Mouse (Mus musculus): ENCODE measurements at regions not wholly inside any gene's neighbourhood (a gene's known extent, or its start where the extent isn't known, plus 50 kb on each side); places are given as distances from the start of the nearest gene placed in this dataset.
"Not testable (repeated sequence)": the region's sequence is repeated elsewhere in the genome, so short reads cannot be mapped to it uniquely, and the experiment has no call there.

DNA sequence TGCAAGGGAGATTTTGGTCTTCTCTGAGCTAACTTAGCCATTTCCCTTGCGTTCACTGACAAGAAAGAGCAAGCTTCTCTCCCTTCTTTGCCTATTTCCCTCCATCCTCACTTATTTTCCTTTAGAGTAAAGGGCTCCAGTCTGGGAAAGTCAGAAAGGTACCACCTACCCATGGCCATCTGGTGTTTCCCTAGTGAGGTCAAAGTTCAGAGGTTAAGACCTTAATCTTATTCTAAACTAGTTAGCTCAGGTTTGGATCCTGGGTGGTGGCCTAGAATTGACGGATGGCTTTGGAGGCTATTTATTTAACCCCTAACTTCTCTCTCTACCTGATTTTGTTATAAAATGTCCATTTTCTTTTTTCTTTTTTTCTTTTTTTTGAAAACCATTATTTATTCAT lies 472.6 kb upstream of the Sall1 start:
- CTCF ChIA-PET: interaction anchor here in 1 of 4 experiments (0.6 kb wide), 1 partner anchor 22 kb away, joined by 3 read pairs; no protein-coding TSS in a partner anchor
- POLR2A ChIA-PET: interaction anchor here in 1 of 4 experiments (0.6 kb wide), 1 partner anchor 559 kb away, joined by 3 read pairs; no protein-coding TSS in a partner anchor

DNA sequence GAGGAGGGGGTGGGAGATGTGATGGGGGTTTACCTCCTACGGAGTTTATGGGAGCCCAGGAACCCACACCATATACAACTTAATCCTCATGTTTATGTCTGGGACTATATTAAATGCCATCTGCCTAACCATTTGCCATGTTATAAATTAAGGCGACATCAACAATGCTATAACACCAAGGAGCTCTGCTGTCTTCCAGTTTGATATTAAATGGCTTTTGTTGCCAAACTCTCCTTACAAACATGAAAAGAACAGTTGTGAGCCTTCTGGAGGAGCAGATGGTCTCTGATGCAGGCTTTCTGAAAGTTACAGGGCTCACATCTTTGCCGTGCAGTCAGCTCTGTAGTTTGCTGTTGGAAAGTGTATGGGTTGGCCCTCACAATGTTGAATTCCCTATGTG lies 470.3 kb upstream of the Sall1 start:
- CTCF ChIA-PET: no interaction called here
- POLR2A ChIA-PET: interaction anchor here in 1 of 4 experiments (0.6 kb wide), 1 partner anchor 130 kb away, joined by 3 read pairs; no protein-coding TSS in a partner anchor

GRCm38 (mm10) chr8:89507639-89508038 lies 463.7 kb upstream of the Sall1 start:
- POLR2A ChIA-PET: interaction anchor here in 1 of 4 experiments (0.5 kb wide), 1 partner anchor 31 kb away, joined by 6 read pairs; no protein-coding TSS in a partner anchor
- CTCF ChIA-PET: no interaction called here

DNA sequence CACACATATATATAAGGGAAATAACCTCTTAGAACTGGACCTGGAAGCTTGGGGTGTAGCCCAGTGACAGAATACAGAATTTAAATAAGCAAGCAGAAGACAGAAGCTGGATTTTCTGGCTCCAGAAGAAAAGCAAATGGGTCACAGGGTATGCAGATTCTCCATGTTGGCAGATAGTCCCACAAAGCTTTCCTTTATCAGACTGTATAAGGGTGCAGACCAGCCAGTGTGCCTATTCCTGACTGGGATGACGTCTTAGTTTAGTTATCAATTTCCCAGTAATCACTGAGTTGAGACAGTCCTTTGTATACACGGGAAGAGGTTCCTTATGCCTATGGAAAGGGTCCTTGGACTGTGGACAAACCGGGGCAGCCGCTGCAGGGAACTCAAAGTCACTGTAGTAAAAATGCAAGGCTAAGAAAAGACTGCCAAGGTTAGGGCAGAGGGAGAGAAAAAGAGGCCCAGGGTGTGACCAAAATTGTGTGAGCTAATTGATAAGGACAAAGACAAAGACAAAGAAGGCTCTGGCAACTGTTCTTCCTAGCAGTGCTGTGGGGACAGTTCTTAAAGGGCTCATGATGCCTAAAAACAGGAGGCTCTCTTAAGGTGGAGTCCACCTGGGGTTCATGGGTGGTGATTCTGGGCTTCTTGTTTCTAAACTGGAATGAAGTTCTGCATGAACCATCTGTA lies 459.7 kb upstream of the Sall1 start:
- CTCF ChIA-PET: no interaction called here
- POLR2A ChIA-PET: interaction anchor here in 1 of 4 experiments (0.6 kb wide), 1 partner anchor 215 kb away, joined by 3 read pairs; no protein-coding TSS in a partner anchor

GRCm38 (mm10) chr8:89503030-89503429 lies 459.1 kb upstream of the Sall1 start:
- ChIA-PET CTCF (no interaction called here), POLR2A (no interaction called here)

GRCm38 (mm10) chr8:89501756-89502155 lies 457.8 kb upstream of the Sall1 start:
- POLR2A ChIA-PET: no interaction called here

GRCm38 (mm10) chr8:89499831-89500230 lies 455.9 kb upstream of the Sall1 start:
- POLR2A ChIA-PET: no interaction called here
- CTCF ChIA-PET: no interaction called here

More at GRCm38 (mm10) chr8:89501756-89502155, 457.8 kb upstream of the Sall1 start:
- CTCF ChIA-PET: no interaction called here

DNA sequence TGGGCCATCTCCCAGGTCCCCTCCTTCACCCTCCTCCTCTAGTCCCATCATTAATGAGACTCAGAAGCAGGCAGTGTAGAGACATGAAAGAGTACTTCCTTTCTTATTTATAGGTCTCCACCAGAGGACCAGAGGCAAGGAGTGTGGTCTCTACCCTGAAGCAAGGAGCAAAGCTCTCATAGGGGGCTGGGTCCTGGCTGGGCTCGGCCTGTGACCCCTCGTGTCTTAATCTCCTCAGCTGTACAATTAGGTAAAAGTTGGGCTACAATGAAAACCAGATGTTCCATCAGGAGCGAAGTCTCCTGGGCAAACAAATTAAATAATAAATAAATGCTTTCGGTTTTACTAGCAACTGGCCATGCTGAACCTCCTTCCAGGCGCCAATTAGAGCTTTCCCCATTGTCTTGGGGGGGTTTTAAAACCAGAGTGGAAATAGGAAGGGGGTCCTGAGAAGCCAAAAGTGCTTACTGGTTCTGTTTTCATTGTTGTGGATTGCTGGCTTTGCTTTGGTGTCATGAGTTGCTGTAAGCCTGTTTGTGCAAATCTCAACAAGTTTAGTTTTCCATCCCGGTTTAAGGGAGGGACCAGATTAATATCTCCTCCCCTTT lies 454.2 kb upstream of the Sall1 start:
- POLR2A ChIA-PET: no interaction called here

GRCm38 (mm10) chr8:89492336-89492735 lies 448.4 kb upstream of the Sall1 start:
- POLR2A ChIA-PET: interaction anchor here in 2 of 4 experiments (0.6 to 0.7 kb wide), 2 partner anchors 187 to 648 kb away, joined by 3 to 6 read pairs; no protein-coding TSS in a partner anchor
- CTCF ChIA-PET: no interaction called here

More for the DNA sequence above, 454.2 kb upstream of the Sall1 start:
- CTCF ChIA-PET: no interaction called here

DNA sequence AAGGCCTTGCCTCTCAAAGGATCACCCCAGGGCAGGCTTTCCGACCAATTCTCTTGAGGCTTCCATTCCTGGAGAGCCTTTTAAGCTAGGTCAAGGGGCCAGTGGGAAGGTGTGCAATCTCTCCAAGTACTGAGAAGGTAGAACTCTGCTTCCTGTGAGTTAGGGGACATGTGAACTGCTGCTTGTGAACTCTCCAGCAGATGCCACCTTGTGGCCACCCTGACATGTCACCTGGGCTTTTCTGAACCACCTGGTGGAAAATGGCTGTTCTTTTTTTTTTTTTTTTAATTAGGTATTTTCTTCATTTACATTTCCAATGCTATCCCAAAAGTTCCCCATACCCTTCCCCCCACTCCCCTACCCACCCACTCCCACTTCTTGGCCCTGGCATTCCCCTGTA lies 438.5 kb upstream of the Sall1 start:
- POLR2A ChIA-PET: not testable (repeated sequence)
- CTCF ChIA-PET: interaction anchor here in 1 of 4 experiments (0.6 to 0.9 kb wide), 2 partner anchors 9 to 168 kb away, joined by 3 to 6 read pairs; no protein-coding TSS in a partner anchor

DNA sequence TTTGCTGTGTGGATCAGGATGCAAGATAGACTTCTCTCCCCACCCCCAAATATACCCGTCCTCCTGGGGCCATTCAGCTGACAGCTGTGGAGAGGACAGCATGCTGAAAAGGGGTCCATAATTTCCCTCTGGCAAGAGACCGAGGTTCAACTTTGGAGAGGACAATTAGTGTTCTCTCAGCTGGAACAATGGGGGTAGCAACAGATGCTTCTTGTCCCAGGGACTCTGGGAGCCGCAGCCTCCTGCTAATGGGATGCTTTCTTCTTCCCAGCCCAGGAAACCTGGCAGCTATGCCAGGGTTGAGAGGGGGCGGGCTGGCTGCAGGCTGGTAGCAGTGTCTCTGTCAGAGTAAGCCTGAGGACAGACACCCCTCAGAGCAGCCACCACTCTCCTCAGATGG lies 433.0 kb upstream of the Sall1 start:
- ChIA-PET POLR2A (no interaction called here), CTCF (interaction anchor here in 1 of 4 experiments (0.5 to 0.6 kb wide), 2 partner anchors 82 to 246 kb away, joined by 3 read pairs; no protein-coding TSS in a partner anchor)

- CTCF ChIA-PET: no interaction called here
- POLR2A ChIA-PET: no interaction called here
These were observed 427.2 kb upstream of the Sall1 start for GRCm38 (mm10) chr8:89471116-89471515.

DNA sequence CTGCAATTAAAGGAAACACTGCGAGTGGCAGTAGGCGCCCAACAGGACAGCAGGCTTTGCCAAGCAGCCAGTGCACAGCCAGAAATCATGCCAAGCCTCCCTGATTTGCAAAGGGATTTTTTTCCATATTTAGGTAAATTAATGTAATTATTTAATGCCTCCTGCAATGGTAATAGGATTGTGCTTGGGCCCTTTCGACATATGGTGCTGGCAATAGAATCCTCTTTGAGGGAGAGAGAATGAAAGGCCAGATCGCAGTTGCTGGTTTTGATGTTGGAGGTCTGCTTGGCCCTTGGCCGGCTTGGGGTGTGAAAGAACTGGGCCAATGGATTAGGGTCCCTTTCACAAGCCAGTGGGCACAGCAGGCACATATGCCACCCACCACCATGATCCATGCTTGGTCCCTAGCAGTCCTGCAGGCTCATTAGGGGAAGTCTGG lies 424.8 kb upstream of the Sall1 start:
- POLR2A ChIA-PET: no interaction called here
- CTCF ChIA-PET: no interaction called here

DNA sequence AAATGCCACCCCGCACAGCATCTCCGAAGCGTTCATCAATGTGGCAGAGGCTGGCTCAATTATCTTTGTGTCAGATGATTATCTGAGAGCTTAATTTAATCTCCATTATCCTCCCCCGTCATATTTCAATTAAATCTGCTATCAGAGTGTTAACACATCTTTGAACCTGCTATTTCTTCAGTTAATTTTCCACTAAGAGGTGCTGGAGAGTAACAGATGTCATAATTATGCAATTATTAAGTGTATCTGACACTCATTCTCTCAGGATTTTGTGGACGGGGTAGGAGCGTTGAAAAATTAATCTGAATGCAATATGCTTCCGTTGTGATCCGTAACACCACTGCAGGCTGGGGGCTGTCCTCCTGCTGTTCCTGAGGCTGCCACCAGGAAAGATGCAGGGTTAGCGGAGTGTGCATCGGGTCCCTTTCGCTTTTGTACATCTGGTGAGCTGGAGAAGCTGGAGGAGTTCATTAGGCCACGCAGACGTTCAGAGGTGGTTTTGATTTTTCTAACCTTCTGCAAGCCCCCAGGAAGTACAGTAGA lies 421.3 kb upstream of the Sall1 start:
- CTCF ChIA-PET: interaction anchor here in 1 of 4 experiments (0.6 kb wide), 1 partner anchor 31 kb away, joined by 3 read pairs; no protein-coding TSS in a partner anchor

DNA sequence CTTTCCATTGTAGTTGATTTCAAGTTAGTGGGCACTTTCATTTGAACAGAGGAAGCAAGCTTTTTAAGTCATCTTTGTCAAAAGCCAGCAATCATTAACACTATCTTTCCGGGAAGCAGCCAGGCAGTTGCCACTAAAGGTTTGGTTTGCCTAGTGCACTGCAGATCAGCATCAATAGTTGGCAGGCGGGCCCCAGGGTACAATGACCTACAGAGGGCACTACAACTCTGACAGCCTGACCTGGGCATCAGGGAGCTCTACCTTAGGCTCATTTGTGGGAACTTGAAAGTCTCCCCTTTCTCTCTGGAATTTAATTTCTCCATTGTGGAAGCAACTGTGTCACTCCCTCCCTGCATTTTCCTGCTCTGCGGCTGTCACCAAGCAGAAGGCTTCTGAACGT lies 412.6 kb upstream of the Sall1 start:
- POLR2A ChIA-PET: no interaction called here
- CTCF ChIA-PET: no interaction called here

More for the DNA sequence above, 421.3 kb upstream of the Sall1 start:
- POLR2A ChIA-PET: no interaction called here

DNA sequence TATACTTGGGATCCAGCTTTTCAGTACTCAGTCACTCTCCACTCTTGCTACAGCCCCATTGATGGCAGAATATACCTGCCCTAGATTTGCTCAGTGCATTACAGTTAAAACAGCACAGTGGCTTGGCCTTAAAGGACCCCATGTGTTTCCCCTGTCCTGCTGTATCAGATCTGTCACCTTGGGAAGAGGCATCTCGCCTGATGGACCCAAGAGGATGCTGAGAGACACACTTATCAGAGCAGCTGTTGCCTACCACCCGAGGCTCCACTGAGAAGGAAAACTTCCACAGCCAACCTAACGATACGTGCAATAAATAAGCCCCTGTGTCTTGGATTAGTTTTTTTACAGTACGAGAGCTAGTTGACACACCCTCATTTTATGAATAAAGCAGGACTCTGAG lies 411.8 kb upstream of the Sall1 start:
- ChIA-PET CTCF (no interaction called here), POLR2A (no interaction called here)

GRCm38 (mm10) chr8:89454197-89454596 lies 410.2 kb upstream of the Sall1 start:
- POLR2A ChIA-PET: no interaction called here
- CTCF ChIA-PET: no interaction called here

GRCm38 (mm10) chr8:89453724-89454123 lies 409.8 kb upstream of the Sall1 start:
- ChIA-PET POLR2A (no interaction called here), CTCF (no interaction called here)

- ChIA-PET POLR2A (interaction anchor here in 1 of 4 experiments (0.9 kb wide), 1 partner anchor 126 kb away, joined by 3 read pairs; no protein-coding TSS in a partner anchor), CTCF (no interaction called here)
These were observed 400.5 kb upstream of the Sall1 start for GRCm38 (mm10) chr8:89444466-89444865.

GRCm38 (mm10) chr8:89439304-89439703 lies 395.3 kb upstream of the Sall1 start:
- ChIA-PET CTCF (no interaction called here), POLR2A (no interaction called here)

Measured in embryonic stem cell, embryonic (primary cell).